Mouse (Mus musculus) heart, adult 2 months (tissue): ENCODE measurements at regions not wholly inside any gene's neighbourhood (a gene's known extent, or its start where the extent isn't known, plus 50 kb on each side); places are given as distances from the start of the nearest gene placed in this dataset.

Experiments
- CTCF ChIP-seq: fragments of 200-600 bp; IDR thresholded peaks from 2 replicates; pipeline ENCODE4 v1.8.1; 2022; ENCODE audit warnings: antibody characterized with exemption, mild to moderate bottlenecking, moderate library complexity
- POLR2A ChIP-seq: fragments of 200-500 bp; IDR thresholded peaks from 2 replicates; pipeline ENCODE4 v1.6.1; 2011; ENCODE audit warnings: mild to moderate bottlenecking, low read depth, low read length, control low read depth; ENCODE audit not compliant: insufficient read depth

GRCm38 (mm10) chr15:31980791-31981190 lies 196.3 kb upstream of the Tas2r119 start:
- TF ChIP-seq CTCF (no peak), POLR2A (no peak)
